Comparison of ENCODE assay signal across 14 mouse cellular contexts in genomic region chr12:111547070-111547469, GRCm38 (mm10).
"Had no signal": no experiment of that assay in that cellular context is flagged by ENCODE, and none has a peak within 500 bp of the region (broad histone marks: within the 10 kb centered on the region; RNA-seq: fewer than 3 reads in every experiment).

No protein-coding gene starts in this region.

- H3K4me3 ChIP-seq: hindbrain, embryonic 12.5 days; limb, embryonic 15.5 days; midbrain, embryonic 12.5 days; neural tube, embryonic 13.5 days; stomach, embryonic 15.5 days had no signal

- H3K27me3 ChIP-seq: hindbrain, embryonic 12.5 days; limb, embryonic 15.5 days; midbrain, embryonic 12.5 days; neural tube, embryonic 13.5 days; stomach, embryonic 15.5 days had no signal

- H3K9ac ChIP-seq: hindbrain, embryonic 12.5 days; limb, embryonic 15.5 days; midbrain, embryonic 12.5 days; neural tube, embryonic 13.5 days; stomach, embryonic 15.5 days had no signal

- H3K9me3 ChIP-seq: hindbrain, embryonic 12.5 days; limb, embryonic 15.5 days; midbrain, embryonic 12.5 days; neural tube, embryonic 13.5 days; stomach, embryonic 15.5 days had no signal

- ATAC-seq: hindbrain, embryonic 16.5 days; midbrain, embryonic 16.5 days had no signal

- H3K4me2 ChIP-seq: hindbrain, embryonic 12.5 days; limb, embryonic 15.5 days; midbrain, embryonic 12.5 days; neural tube, embryonic 13.5 days; stomach, embryonic 15.5 days had no signal

- H3K4me1 ChIP-seq: hindbrain, embryonic 12.5 days; limb, embryonic 15.5 days; midbrain, embryonic 12.5 days; neural tube, embryonic 13.5 days; stomach, embryonic 15.5 days had no signal

- H3K27ac ChIP-seq: hindbrain, embryonic 12.5 days; limb, embryonic 15.5 days; midbrain, embryonic 12.5 days; neural tube, embryonic 13.5 days; stomach, embryonic 15.5 days had no signal

- DNase-seq: layer of hippocampus, postnatal 36 days; lung, adult 18-20 months; retina, postnatal 1 day; right cerebral cortex, postnatal 4 days; spleen, adult 18-20 months; thymus, adult 2 months; thymus, postnatal 25 days had no signal
